Mouse (Mus musculus) erythroblast, embryonic 14.5 days (primary cell): ENCODE measurements around the gene Macf1.

Experiments used
- GATA1 ChIP-seq: IDR thresholded peaks from 2 replicates; pipeline ENCODE4 v1.6.1; 2012; ENCODE audit warnings: low read length, inconsistent platforms, mixed read lengths
- TAL1 ChIP-seq: IDR thresholded peaks from 3 replicates; pipeline ENCODE4 v1.6.1; 2012; ENCODE audit warnings: low read length, inconsistent platforms, mixed read lengths

DNA sequence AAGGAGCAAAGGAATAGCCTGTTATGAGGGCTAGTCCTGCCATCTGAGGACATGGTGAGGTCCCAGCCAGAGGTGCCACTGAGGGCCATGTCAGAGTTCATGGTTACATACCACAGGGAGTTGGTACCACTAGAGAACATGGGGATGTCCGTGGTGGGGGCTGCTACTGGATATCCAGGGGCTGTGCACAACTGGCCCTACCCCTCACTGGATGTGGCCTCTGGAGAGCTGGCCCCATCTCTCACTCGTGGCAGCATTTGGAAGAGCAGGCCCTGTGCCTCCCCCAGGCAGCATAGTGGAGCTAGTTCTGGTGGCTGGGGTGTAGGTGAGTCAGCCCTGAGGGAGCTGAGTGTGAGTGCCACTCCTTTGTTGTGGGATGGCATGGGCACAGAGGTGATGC is 48.8 kb upstream of the Macf1 start:
- TF ChIP-seq TAL1 (no peak), GATA1 (no peak)
